Mouse (Mus musculus) neural tube, embryonic 13.5 days (tissue): ENCODE results near the gene Mrpl12. TPM values are rescaled to one million over a fixed set of nuclear protein-coding genes. Genes with fewer than 3 reads are reported as not detected.

Experiments
- ATAC-seq: fragments of 200-750 bp; cut with Nextera tagmentation; 2 replicates; pipeline ENCODE4 v1.8.0; 2017; ENCODE audit warnings: low read depth, mild to moderate bottlenecking, moderate TSS enrichment, moderate library complexity
- H3K27ac ChIP-seq: fragments of 300-500 bp; sonication (generic); replicated peaks from 2 replicates; pipeline ENCODE4 v1.5.1; 2015; ENCODE audit warnings: moderate library complexity, mild to moderate bottlenecking, inconsistent platforms
- H3K27me3 ChIP-seq: fragments of 300-500 bp; sonication (generic); 2 replicates; pipeline ENCODE4 v1.6.1; 2015; ENCODE audit warnings: mild to moderate bottlenecking, inconsistent platforms
- H3K36me3 ChIP-seq: fragments of 300-500 bp; sonication (generic); 2 replicates; pipeline ENCODE4 v1.6.1; 2015; ENCODE audit warnings: mild to moderate bottlenecking, inconsistent platforms
- H3K4me1 ChIP-seq: fragments of 300-500 bp; sonication (generic); replicated peaks from 2 replicates; pipeline ENCODE4 v1.6.1; 2015; ENCODE audit warnings: inconsistent platforms
- H3K4me2 ChIP-seq: fragments of 300-500 bp; sonication (generic); 2 replicates; pipeline ENCODE4 v1.6.1; 2015; ENCODE audit warnings: inconsistent platforms, mild to moderate bottlenecking, moderate library complexity
- H3K4me3 ChIP-seq: fragments of 300-500 bp; sonication (generic); 2 replicates; pipeline ENCODE4 v1.5.1; 2015; ENCODE audit warnings: mild to moderate bottlenecking, inconsistent platforms
- H3K9ac ChIP-seq: fragments of 300-500 bp; sonication (generic); 2 replicates; pipeline ENCODE4 v1.6.1; 2015; ENCODE audit warnings: moderate library complexity, mild to moderate bottlenecking, inconsistent platforms
- H3K9me3 ChIP-seq: fragments of 300-500 bp; sonication (generic); 2 replicates; pipeline ENCODE4 v1.6.1; 2016; ENCODE audit warnings: inconsistent platforms
- WGBS: fragments of 180-500 bp; shearing (Covaris S2); methylation state at CpG from one replicate; pipeline ENCODE4 v1.1.7; 2015; 5-methylcytosine and 5-hydroxymethylcytosine counted together
- polyA plus RNA-seq: library from polyadenylated mRNA; unstranded; fragments of >200 nt; fragmentation: Nextera tagmentation; extraction: Ambion mirVana; gene quantifications from 2 replicates; pipeline ENCODE4 v1.2.1, GENCODE M21; 2015

Mrpl12 gene
- polyA plus RNA-seq, 1 experiment from 2014 or later, result 123 TPM

- Histone ChIP-seq H3K27me3 (no peaks in the 10 kb centered on the region), H3K4me1 (peaks cover 25% of the 10 kb centered on the region), H3K9ac (peak overlapping the region; percentile 98), H3K4me3 (peak overlapping the region; percentile 90), H3K27ac (peak overlapping the region; percentile 84), H3K4me2 (peak overlapping the region; percentile 97), H3K36me3 (peaks cover 28% of the 10 kb centered on the region), H3K9me3 (no peaks in the 10 kb centered on the region)
- 0 out of 2 replicates have a peak, but pooled peaks have one; percentile 24 for ATAC-seq
- WGBS, result 35% methylated on average over 14 of the region's 14 CpGs
Measured at GRCm38 (mm10) chr11:120457370-120457769, 27.0 kb upstream of the Mrpl12 start.

GRCm38 (mm10) chr11:120457772-120458751 is 26.4 kb upstream of the Mrpl12 start, which contains the start of the genes Oxld1 and Ccdc137:
Gene Oxld1, minus strand, starts transcription at chr11:120458068.
Gene Ccdc137, plus strand, starts transcription at chr11:120458115.
- peaks cover 35% of the 10 kb centered on the region for H3K36me3 ChIP-seq
- peak within 1 kb of the TSS; percentile 84 for H3K27ac ChIP-seq
- peaks cover 25% of the 10 kb centered on the region for H3K4me1 ChIP-seq
- peak within 1 kb of the TSS; percentile 98 for H3K9ac ChIP-seq
- WGBS, result 5% methylated on average over 62 of the region's 62 CpGs
- H3K27me3 ChIP-seq, result no peaks in the 10 kb centered on the region
- H3K9me3 ChIP-seq, result no peaks in the 10 kb centered on the region
- peak within 1 kb of the TSS; percentile 90 for H3K4me3 ChIP-seq
- H3K4me2 ChIP-seq, result peak within 1 kb of the TSS; percentile 97
- ATAC-seq, result peak; percentile 91

DNA sequence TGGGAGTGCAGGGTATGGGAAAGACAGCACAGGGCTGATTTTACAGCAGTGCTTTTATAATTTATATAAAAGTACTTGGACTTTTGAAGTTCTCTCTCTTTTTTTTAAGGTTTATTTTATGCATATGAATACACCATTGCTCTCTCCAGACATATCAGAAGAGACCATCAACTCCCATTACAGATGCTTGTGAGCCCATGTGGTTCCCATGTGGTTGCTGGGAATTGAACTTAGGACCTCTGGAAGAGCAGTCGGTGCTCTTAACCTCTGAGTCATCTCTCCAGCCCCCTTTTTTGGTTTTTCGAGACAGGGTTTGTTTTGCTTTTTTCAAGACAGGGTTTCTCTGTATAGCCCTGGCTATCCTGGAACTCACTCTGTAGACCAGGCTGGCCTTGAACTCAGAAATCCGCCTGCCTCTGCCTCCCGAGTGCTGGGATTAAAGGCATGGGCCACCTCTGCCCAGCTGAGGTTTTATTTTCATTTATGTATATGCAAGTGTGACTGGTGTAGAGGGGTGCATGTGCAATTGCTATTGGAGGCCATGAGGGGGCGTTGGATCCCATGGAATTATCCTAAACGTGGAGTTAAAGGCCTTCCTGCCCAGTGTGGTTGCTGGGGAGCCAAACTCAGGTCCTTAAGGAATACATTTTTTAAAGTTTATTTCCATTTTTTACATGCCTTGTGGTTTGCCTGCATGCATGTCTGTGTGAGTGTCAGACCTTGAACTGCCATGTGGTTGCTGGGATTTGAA is 25.4 kb upstream of the Mrpl12 start:
- peak overlapping the region; percentile 97 for H3K4me2 ChIP-seq
- H3K4me1 ChIP-seq, result peaks cover 25% of the 10 kb centered on the region
- no peaks in the 10 kb centered on the region for H3K27me3 ChIP-seq
- H3K4me3 ChIP-seq, result peak overlapping the region; percentile 90
- no peak overlapping the region for H3K27ac ChIP-seq
- WGBS, result 76% methylated on average over 6 of the region's 6 CpGs
- peaks cover 44% of the 10 kb centered on the region for H3K36me3 ChIP-seq
- no peaks in the 10 kb centered on the region for H3K9me3 ChIP-seq
- ATAC-seq, result no peak
- peak overlapping the region; percentile 98 for H3K9ac ChIP-seq

DNA sequence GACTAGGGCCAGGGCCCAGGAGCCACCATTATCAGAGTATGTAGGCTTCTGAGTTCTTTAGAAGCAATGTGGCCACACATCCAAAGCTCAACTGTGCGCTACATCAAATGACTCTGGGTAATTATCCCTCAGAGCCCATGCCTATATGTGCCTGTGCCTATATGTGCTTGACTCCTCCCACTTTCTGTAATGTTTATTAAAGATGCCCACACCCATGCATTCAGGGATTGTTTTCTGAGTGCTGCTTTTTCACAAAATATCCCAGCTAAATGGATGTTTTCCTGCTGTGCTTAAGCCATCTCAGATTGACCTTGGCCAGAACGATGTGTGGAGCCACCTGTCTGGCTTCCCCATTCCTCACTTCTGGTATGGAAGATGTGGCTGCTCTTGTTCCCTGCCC is 20.9 kb upstream of the Mrpl12 start:
- Histone ChIP-seq H3K4me3 (no peak overlapping the region), H3K9ac (no peak overlapping the region), H3K4me1 (peaks cover 35% of the 10 kb centered on the region), H3K9me3 (no peaks in the 10 kb centered on the region), H3K4me2 (no peak overlapping the region), H3K27me3 (no peaks in the 10 kb centered on the region), H3K27ac (no peak overlapping the region), H3K36me3 (peaks cover 60% of the 10 kb centered on the region)
- no peak for ATAC-seq
- WGBS, result 89% methylated on average over 2 of the region's 2 CpGs

DNA sequence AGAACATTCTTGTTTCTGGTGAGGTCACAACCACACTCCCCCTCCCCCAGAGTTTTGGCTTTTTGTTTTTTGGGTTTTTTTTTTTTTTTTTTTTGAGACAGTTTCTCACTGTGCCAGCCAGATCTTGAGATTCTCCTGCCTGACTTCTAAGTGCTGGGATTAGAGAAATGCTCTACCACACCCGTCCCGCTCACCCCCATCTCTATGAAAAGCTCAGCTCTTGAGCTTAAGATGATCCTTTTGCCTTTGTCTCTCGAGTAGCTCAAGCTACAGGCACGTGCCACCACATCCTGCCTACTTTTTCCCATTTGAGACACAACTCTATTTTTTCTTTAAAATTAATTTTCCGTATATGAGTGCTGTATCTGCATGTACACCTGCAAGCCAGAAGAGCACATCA is 20.0 kb upstream of the Mrpl12 start:
- H3K27me3 ChIP-seq, result no peaks in the 10 kb centered on the region
- H3K9me3 ChIP-seq, result no peaks in the 10 kb centered on the region
- H3K36me3 ChIP-seq, result peaks cover 61% of the 10 kb centered on the region
- no peak overlapping the region for H3K27ac ChIP-seq
- 95% methylated on average over 5 of the region's 5 CpGs for WGBS
- H3K4me2 ChIP-seq, result no peak overlapping the region
- no peak overlapping the region for H3K4me3 ChIP-seq
- no peak for ATAC-seq
- no peak overlapping the region for H3K9ac ChIP-seq
- H3K4me1 ChIP-seq, result peaks cover 34% of the 10 kb centered on the region

- no peak for ATAC-seq
- WGBS, result 93% methylated on average over 4 of the region's 4 CpGs
- Histone ChIP-seq H3K4me3 (peak overlapping the region; percentile 86; the same call in 1 of the 2 replicates), H3K4me1 (peaks cover 30% of the 10 kb centered on the region), H3K4me2 (peak overlapping the region; percentile 98), H3K27me3 (no peaks in the 10 kb centered on the region), H3K36me3 (peaks cover 65% of the 10 kb centered on the region), H3K27ac (no peak overlapping the region), H3K9me3 (no peaks in the 10 kb centered on the region), H3K9ac (no peak overlapping the region)
Measured at GRCm38 (mm10) chr11:120465521-120465920, 18.9 kb upstream of the Mrpl12 start.

DNA sequence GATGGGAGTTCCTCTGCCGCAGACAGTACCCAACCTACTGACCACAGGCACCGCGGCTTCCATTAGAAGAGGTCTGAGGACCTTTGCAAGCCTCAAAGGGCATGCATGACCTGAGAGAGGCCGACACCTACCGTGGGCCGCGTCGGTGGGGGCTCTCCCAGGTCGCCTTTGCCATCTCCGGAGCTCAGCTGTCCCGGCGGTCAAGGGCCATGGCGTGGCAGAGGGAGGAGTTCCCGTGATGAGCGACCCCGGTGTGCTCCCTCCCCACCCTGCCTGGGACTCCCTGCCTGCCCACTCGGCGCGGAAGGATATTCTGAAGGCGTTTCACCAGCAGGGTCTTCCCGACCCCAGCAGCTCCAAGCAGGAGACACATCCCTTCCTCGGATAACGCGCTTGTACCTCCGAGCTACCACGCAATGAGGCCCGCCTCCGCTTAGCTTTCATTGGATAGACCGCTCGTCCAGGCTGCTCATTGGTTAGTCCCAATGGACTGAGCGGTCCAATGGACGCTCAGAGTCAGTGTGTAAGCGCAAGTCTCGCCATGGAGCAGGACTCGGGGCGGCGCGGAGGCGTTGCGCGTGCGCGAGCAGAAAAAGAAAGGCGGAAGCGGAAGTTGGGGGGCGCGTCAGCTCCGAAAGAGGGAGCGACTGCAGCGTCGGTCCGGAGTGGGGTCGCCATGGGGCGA is 17.2 kb upstream of the Mrpl12 start, which contains the start of gene Arl16:
Gene Arl16, minus strand, starts transcription at position 557 of the 685 bp plus-strand sequence.
- Histone ChIP-seq H3K36me3 (peaks cover 65% of the 10 kb centered on the region), H3K9me3 (no peaks in the 10 kb centered on the region), H3K4me1 (peaks cover 30% of the 10 kb centered on the region), H3K27me3 (no peaks in the 10 kb centered on the region), H3K27ac (peak within 1 kb of the TSS; percentile 90), H3K4me3 (peak within 1 kb of the TSS; percentile 86), H3K9ac (peak within 1 kb of the TSS; percentile 94), H3K4me2 (peak within 1 kb of the TSS; percentile 98)
- ATAC-seq, result peak; percentile 100
- under 1% methylated on average over 54 of the region's 54 CpGs for WGBS

- H3K27ac ChIP-seq, result 0 out of 2 replicates have a peak overlapping the region, but pooled peaks have one; percentile 20
- peak overlapping the region; percentile 86 for H3K4me3 ChIP-seq
- H3K36me3 ChIP-seq, result peaks cover 65% of the 10 kb centered on the region
- peak; percentile 65 for ATAC-seq
- peak overlapping the region; percentile 87 for H3K9ac ChIP-seq
- peaks cover 30% of the 10 kb centered on the region for H3K4me1 ChIP-seq
- 1% methylated on average over 33 of the region's 33 CpGs for WGBS
- H3K9me3 ChIP-seq, result no peaks in the 10 kb centered on the region
- H3K4me2 ChIP-seq, result peak overlapping the region; percentile 91
- H3K27me3 ChIP-seq, result no peaks in the 10 kb centered on the region
Measured at GRCm38 (mm10) chr11:120467736-120468092, 16.7 kb upstream of the Mrpl12 start.

DNA sequence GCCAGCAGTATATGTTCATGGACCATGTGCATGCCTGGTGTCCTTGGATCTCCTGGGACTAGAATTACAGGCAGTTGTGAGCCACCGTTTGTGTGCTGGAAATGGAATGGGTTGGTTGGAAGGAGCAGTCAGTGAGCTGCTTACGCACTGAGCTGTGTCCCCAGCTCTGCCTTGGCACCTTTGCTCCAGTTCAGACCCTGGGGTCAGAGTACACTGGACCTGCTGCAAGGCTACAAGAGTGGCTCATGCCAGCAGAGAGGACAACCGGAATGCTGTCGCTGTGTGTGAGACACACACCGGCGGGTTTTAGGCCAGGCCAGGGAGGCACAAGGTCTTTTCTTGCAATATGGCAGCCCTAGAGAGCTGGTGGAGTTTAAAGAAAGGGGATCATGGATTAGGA is 12.4 kb upstream of the Mrpl12 start:
- no peak for ATAC-seq
- H3K9me3 ChIP-seq, result no peaks in the 10 kb centered on the region
- no peak overlapping the region for H3K27ac ChIP-seq
- WGBS, result 91% methylated on average over 6 of the region's 6 CpGs
- no peak overlapping the region for H3K4me2 ChIP-seq
- no peaks in the 10 kb centered on the region for H3K27me3 ChIP-seq
- H3K36me3 ChIP-seq, result peaks cover 80% of the 10 kb centered on the region
- no peak overlapping the region for H3K9ac ChIP-seq
- H3K4me3 ChIP-seq, result no peak overlapping the region
- peaks cover 15% of the 10 kb centered on the region for H3K4me1 ChIP-seq

DNA sequence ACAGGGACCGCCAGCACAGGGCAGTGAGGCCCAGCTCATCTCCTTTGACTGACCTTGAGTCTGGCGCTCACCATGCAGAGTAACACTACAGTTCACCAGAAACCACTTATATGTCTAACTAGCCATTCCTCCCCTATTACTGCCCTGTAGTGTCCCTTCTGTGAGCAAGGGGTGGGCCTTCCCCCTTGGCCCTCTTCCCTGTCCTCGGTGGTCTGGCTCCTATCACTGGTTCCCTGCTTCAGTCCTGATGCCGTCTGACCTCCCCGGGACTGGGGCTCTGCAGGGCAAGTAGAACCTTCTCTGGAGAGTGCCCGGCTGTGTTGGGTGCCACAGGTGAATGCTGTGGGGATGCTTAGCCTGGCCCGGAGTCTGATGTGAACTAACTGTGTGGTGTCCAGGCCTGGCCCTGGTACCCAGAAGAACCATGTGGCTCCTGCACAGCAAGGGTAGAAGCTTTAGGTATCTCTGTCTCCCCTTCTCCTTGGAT is 922 bp upstream of the Mrpl12 start:
- no peaks in the 10 kb centered on the region for H3K27me3 ChIP-seq
- peaks cover 21% of the 10 kb centered on the region for H3K4me1 ChIP-seq
- H3K9ac ChIP-seq, result peak overlapping the region; percentile 87
- H3K27ac ChIP-seq, result peak overlapping the region; percentile 91; the same call in 1 of the 2 replicates
- H3K9me3 ChIP-seq, result no peaks in the 10 kb centered on the region
- peaks cover 78% of the 10 kb centered on the region for H3K36me3 ChIP-seq
- 85% methylated on average over 7 of the region's 7 CpGs for WGBS
- peak overlapping the region; percentile 97 for H3K4me2 ChIP-seq
- 0 out of 2 replicates have a peak, but pooled peaks have one; percentile 11 for ATAC-seq
- H3K4me3 ChIP-seq, result 0 out of 2 replicates have a peak overlapping the region, but pooled peaks have one; percentile 97

GRCm38 (mm10) chr11:120485251-120485650 is 838 bp downstream of the Mrpl12 start:
- H3K4me2 ChIP-seq, result peak overlapping the region; percentile 97
- H3K36me3 ChIP-seq, result peaks cover 65% of the 10 kb centered on the region
- peaks cover 28% of the 10 kb centered on the region for H3K4me1 ChIP-seq
- no peak for ATAC-seq
- H3K27me3 ChIP-seq, result no peaks in the 10 kb centered on the region
- peak overlapping the region; percentile 87 for H3K9ac ChIP-seq
- H3K9me3 ChIP-seq, result no peaks in the 10 kb centered on the region
- peak overlapping the region; percentile 97 for H3K4me3 ChIP-seq
- peak overlapping the region; percentile 91; the same call in 1 of the 2 replicates for H3K27ac ChIP-seq
- WGBS, result 10% methylated on average over 10 of the region's 10 CpGs
